35 mouse cellular contexts compared by ENCODE assay signal in genomic region chr3:39388491-39388890, GRCm38 (mm10).
"Had no signal": no experiment of that assay in that cellular context is flagged by ENCODE, and none has a peak within 500 bp of the region (broad histone marks: within the 10 kb centered on the region; RNA-seq: fewer than 3 reads in every experiment).

No protein-coding gene starts in this region.

- H3K9me3 ChIP-seq: heart, embryonic 10.5 days; heart, embryonic 12.5 days; heart, embryonic 13.5 days; heart, embryonic 15.5 days; hindbrain, embryonic 10.5 days; hindbrain, embryonic 12.5 days; hindbrain, embryonic 13.5 days; hindbrain, embryonic 15.5 days; intestine, embryonic 15.5 days; kidney, embryonic 15.5 days had no signal

- H3K9ac ChIP-seq: heart, embryonic 12.5 days; heart, embryonic 13.5 days; heart, embryonic 15.5 days; hindbrain, embryonic 12.5 days; hindbrain, embryonic 13.5 days; hindbrain, embryonic 14.5 days; hindbrain, embryonic 15.5 days; intestine, embryonic 15.5 days; kidney, embryonic 15.5 days had no signal

- H3K36me3 ChIP-seq: heart, embryonic 10.5 days; heart, embryonic 12.5 days; heart, embryonic 13.5 days; heart, embryonic 15.5 days; hindbrain, embryonic 10.5 days; hindbrain, embryonic 12.5 days; hindbrain, embryonic 13.5 days; hindbrain, embryonic 15.5 days; intestine, embryonic 15.5 days; kidney, embryonic 15.5 days had no signal

- H3K4me2 ChIP-seq: heart, embryonic 11.5 days; heart, embryonic 12.5 days; heart, embryonic 13.5 days; heart, embryonic 15.5 days; hindbrain, embryonic 12.5 days; hindbrain, embryonic 13.5 days; hindbrain, embryonic 14.5 days; hindbrain, embryonic 15.5 days; intestine, embryonic 15.5 days; kidney, embryonic 15.5 days had no signal

- H3K27ac ChIP-seq: heart, embryonic 10.5 days; heart, embryonic 13.5 days; heart, embryonic 15.5 days; hindbrain, embryonic 10.5 days; hindbrain, embryonic 12.5 days; hindbrain, embryonic 13.5 days; hindbrain, embryonic 14.5 days; hindbrain, embryonic 15.5 days; hindbrain, postnatal 0 days; intestine, embryonic 15.5 days; kidney, embryonic 15.5 days; kidney, postnatal 0 days; layer of hippocampus, adult 2 months had no signal

- H3K27me3 ChIP-seq: heart, embryonic 12.5 days; heart, embryonic 13.5 days; heart, embryonic 15.5 days; hindbrain, embryonic 12.5 days; hindbrain, embryonic 13.5 days; hindbrain, embryonic 15.5 days; intestine, embryonic 15.5 days; kidney, embryonic 15.5 days had no signal

- DNase-seq: heart, postnatal 10 days; heart, postnatal 14 days; heart, postnatal 36 days; heart, postnatal 4 days; kidney, adult 11 months; kidney, adult 18-20 months; kidney, adult 2 months; kidney, adult 8-10 months; kidney, adult 9 months; kidney, postnatal 10 days; kidney, postnatal 14 days; kidney, postnatal 25 days; kidney, postnatal 36 days; kidney, postnatal 4 days; layer of hippocampus, adult 9-11 months; layer of hippocampus, postnatal 36 days had no signal

- H3K4me3 ChIP-seq: heart, embryonic 10.5 days; heart, embryonic 12.5 days; heart, embryonic 13.5 days; heart, embryonic 15.5 days; hindbrain, embryonic 10.5 days; hindbrain, embryonic 12.5 days; hindbrain, embryonic 13.5 days; hindbrain, embryonic 15.5 days; intestine, embryonic 15.5 days; kidney, embryonic 15.5 days; layer of hippocampus, adult 2 months had no signal

- ATAC-seq: hindbrain, embryonic 16.5 days; hindbrain, postnatal 0 days; inflammation-experienced regulatory T-cells, adult 6 months; intestine, embryonic 15.5 days; intestine, embryonic 16.5 days; intestine, postnatal 0 days had no signal

- H3K4me1 ChIP-seq: heart, embryonic 10.5 days; hindbrain, embryonic 10.5 days; hindbrain, embryonic 12.5 days; hindbrain, embryonic 13.5 days; hindbrain, embryonic 15.5 days had no signal
